Mouse (Mus musculus) bone marrow macrophage, adult 2 months (primary cell): ENCODE measurements around the gene Rasal2. TPM values are rescaled to one million over a fixed set of nuclear protein-coding genes. Genes with fewer than 3 reads are reported as not detected.

Experiments
- H3K27ac ChIP-seq: 2 replicates; pipeline ENCODE4 v1.5.1; 2012; ENCODE audit warnings: low read depth, low read length; ENCODE audit not compliant: insufficient read depth
- H3K4me1 ChIP-seq: 2 replicates; pipeline ENCODE4 v1.6.1; 2012; ENCODE audit warnings: low read length; ENCODE audit not compliant: control insufficient read depth, insufficient read depth
- H3K4me3 ChIP-seq: 2 replicates; pipeline ENCODE4 v1.5.1; 2012; ENCODE audit warnings: mild to moderate bottlenecking, low read length, moderate library complexity; ENCODE audit not compliant: insufficient read depth
- CTCF ChIP-seq: IDR thresholded peaks from 2 replicates; pipeline ENCODE4 v1.5.1; 2012; ENCODE audit warnings: low read depth, mild to moderate bottlenecking, low read length, moderate library complexity
- POLR2A ChIP-seq: IDR thresholded peaks from 2 replicates; pipeline ENCODE4 v1.6.1; 2012; ENCODE audit warnings: mild to moderate bottlenecking, low read depth, low read length, borderline replicate concordance
- polyA plus RNA-seq: library from polyadenylated mRNA; stranded (reverse); fragments of >200 nt; gene quantifications from 2 replicates; pipeline ENCODE4 v1.2.4, GENCODE M21; 2012; ENCODE audit not compliant: missing spikeins, insufficient read depth, insufficient read length

Rasal2 gene
- polyA plus RNA-seq, 1 experiment, result 1.8 TPM

DNA sequence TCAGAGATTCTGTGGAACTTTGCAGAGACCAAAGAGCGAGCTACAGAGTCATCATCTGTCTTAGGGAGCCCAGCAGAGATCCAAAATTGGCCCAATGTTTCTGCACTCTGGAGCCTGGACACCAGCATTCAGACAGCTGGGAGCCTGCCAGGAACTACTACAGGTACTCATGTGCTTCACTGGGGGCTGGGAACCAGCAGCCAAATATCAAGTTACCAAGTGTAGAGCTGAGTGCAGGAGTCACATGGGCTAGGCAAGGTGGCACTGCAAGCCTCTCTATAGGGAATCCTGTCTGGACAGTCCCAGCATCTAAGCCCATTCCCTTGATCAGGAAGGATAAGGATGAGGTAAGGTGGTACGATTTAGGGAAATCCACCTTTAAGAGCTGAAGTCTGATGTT is 284.2 kb downstream of the Rasal2 start:
- Histone ChIP-seq H3K4me3 (no peak overlapping the region), H3K27ac (no peak overlapping the region), H3K4me1 (0 out of 2 replicates have a peak, but pooled peaks cover 3% of the 10 kb centered on the region)
- TF ChIP-seq POLR2A (no peak), CTCF (no peak)

DNA sequence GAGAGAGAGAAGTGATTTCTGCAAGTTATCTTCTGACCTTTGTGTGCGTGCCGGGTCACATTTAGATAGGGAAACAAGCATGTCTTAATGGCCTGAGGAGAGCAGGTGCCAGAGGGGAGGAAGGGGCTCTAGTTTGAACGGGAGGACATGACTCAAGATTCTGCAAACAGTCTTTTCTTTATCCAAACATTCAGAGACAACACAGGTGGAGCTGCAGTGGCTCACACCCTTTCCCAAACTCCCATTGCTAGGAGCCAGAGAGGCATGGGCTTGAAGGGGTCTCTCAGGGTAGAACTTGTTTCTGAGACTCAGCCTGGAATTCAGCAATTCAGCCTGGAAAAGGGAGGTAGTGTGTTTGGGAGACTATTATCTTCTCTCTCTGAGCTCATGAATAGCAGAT is 288.6 kb downstream of the Rasal2 start:
- TF ChIP-seq POLR2A (no peak), CTCF (no peak)
- no peak overlapping the region for H3K4me3 ChIP-seq
- H3K4me1 ChIP-seq, result 0 out of 2 replicates have a peak, but pooled peaks cover 3% of the 10 kb centered on the region
- H3K27ac ChIP-seq, result no peak overlapping the region

GRCm38 (mm10) chr1:157119168-157119567 is 293.2 kb downstream of the Rasal2 start:
- TF ChIP-seq CTCF, result no peak
- TF ChIP-seq POLR2A, result no peak
- Histone ChIP-seq H3K27ac (no peak overlapping the region), H3K4me3 (no peak overlapping the region), H3K4me1 (no peaks in the 10 kb centered on the region)

GRCm38 (mm10) chr1:157117440-157117839 is 295.0 kb downstream of the Rasal2 start:
- Histone ChIP-seq H3K27ac (no peak overlapping the region), H3K4me1 (no peaks in the 10 kb centered on the region), H3K4me3 (no peak overlapping the region)
- no peak for TF ChIP-seq POLR2A
- TF ChIP-seq CTCF, result no peak

- Histone ChIP-seq H3K4me3 (no peak overlapping the region), H3K4me1 (no peaks in the 10 kb centered on the region), H3K27ac (no peak overlapping the region)
- no peak for TF ChIP-seq POLR2A
- no peak for TF ChIP-seq CTCF
Measured at GRCm38 (mm10) chr1:157114492-157114891, 297.9 kb downstream of the Rasal2 start.

DNA sequence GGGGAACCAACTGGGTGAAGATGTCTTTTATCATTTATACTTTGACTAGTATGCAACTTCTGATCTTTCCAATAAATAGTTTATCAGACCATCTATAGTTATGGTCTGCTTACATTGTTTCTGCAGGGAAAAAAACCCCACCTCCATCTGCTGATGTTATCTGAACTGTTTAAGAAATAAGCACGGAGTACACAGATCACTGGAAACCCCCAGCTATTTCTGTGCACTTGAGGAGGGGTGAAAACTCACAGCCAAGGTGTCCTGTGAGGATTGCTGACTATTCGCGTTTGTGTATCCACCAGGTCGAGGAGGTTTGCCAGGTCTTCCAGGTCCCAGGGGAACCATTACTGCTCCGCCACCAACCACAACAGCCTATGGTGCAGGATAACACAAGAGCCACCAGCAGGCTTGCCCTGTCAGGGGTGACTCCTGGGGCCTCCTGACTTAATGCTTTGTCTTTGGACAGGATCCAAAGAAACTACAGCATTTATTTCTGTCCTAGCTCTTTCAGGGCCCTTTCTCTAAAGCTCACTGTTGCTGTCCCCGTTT is 302.0 kb downstream of the Rasal2 start:
- no peak for TF ChIP-seq CTCF
- no peak for TF ChIP-seq POLR2A
- H3K4me3 ChIP-seq, result no peak overlapping the region
- no peak overlapping the region for H3K27ac ChIP-seq
- H3K4me1 ChIP-seq, result no peaks in the 10 kb centered on the region

DNA sequence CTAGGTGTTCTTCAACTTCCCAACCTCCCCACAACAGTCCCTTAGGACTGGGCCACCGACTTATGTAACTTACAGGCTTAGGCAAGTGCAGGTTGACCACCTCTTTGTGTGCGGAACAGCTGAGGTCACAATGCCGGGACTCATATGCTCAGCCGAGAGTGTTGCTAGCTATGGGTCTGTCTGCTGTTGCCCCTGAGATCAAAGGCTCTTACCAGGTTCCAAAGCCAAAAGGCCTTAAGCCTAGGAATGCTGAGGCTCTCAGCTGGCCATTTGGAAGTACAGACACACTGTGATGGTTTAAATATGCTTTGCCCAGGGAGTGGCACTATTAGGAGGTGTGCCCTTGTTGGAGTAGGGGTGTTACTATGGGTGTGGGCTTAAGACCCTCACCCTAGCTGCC is 303.8 kb downstream of the Rasal2 start, which contains the start of gene Tex35:
Gene Tex35, minus strand, starts transcription at position 101 of the 400 bp plus-strand sequence.
- Histone ChIP-seq H3K4me1 (no peaks in the 10 kb centered on the region), H3K27ac (no peak within 1 kb of the TSS), H3K4me3 (no peak within 1 kb of the TSS)
- TF ChIP-seq POLR2A, result no peak
- TF ChIP-seq CTCF, result no peak

- TF ChIP-seq CTCF (no peak), POLR2A (no peak)
- 0 out of 2 replicates have a peak overlapping the region, but pooled peaks have one; percentile 1 for H3K27ac ChIP-seq
- peak overlapping the region; percentile 36 for H3K4me3 ChIP-seq
- H3K4me1 ChIP-seq, result peaks cover 7% of the 10 kb centered on the region
Measured at GRCm38 (mm10) chr1:157101122-157101865, 311.1 kb downstream of the Rasal2 start.

DNA sequence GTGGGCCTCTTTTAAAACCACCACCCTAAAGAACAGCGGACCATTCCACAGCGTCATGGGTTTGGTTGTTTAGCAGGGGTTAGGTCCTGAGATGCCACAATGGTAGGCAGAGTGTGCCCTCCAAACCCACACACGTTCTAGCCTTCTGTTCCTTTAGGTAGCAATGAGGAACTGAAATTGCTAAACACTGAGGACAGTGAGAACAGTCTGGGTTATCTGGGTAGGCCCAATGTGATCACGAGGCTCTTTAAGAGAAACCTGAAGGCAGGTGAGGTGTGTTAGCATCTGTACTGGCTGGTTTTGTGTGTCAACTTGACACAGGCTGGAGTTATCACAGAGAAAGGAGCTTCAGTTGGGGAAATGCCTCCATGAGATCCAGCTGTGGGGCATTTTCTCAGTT is 316.9 kb downstream of the Rasal2 start:
- Histone ChIP-seq H3K4me1 (peaks cover 2% of the 10 kb centered on the region), H3K27ac (no peak overlapping the region), H3K4me3 (no peak overlapping the region)
- TF ChIP-seq CTCF, result no peak

DNA sequence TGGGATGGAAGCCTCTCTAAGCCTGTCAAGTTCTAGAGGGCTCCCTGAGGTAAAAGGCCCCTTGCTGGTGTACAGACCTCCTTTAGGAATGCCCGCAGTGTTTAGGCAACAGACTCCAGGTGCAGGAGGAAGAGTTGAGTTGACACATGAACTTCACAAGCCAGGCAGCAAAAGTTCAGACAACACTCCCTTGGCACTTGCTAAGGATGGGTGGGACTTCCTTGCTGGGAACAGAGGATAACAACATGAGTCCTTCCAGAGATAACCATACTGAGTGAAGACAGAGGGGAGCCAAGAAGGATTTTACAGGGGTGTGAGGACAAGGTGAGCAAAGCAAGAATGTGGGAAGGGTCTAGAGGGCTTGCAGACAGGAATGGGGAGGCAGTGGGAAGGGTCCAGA is 319.8 kb downstream of the Rasal2 start:
- Histone ChIP-seq H3K4me1 (no peaks in the 10 kb centered on the region), H3K27ac (no peak overlapping the region), H3K4me3 (no peak overlapping the region)
- no peak for TF ChIP-seq CTCF
- no peak for TF ChIP-seq POLR2A
